Mouse (Mus musculus) adrenal gland, postnatal 36 days (tissue): ENCODE measurements around the gene Gm10663. TPM values are rescaled to one million over a fixed set of nuclear protein-coding genes. Genes with fewer than 3 reads are reported as not detected.

Experiments used
- DNase-seq, 2 experiments: peaks; one replicate each; pipeline ENCODE4 v3.0.0; 2021; ENCODE audit warnings: mixed read lengths in 1 of 2
- microRNA-seq: library from miRNA; unstranded; fragments of <30 nt; microRNA quantifications from one replicate; pipeline ENCODE4 v1.2.0, GENCODE M21; 2021
- total RNA-seq, 2 experiments: library from RNA; stranded (reverse); gene quantifications; 2 replicates each; pipeline ENCODE4 v1.2.3; 2021

Gm10663 gene
- total RNA-seq, 2 experiments from 2014 or later, result not detected

DNA sequence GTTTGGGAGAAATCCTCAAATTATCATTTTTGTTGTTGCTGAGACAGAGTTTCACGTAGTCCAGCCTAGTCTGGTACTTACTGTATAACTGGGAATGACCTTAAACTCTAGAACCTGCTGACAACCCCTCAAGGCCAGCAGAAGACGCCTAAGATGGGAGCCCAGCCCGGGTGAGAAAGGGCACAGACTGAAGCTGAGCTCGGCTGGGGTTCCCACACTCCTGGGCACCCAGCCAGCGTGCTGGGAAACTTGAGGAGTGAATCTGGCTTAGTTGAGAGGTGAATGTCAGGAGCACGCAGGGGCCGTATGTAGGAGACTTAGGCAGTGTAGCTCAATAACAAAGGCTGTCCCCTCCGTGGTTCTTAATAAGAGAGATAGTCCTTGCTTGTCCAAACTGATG is 12.9 kb downstream of the Gm10663 start:
- peak; percentile 15 to 47 for DNase-seq

GRCm38 (mm10) chr8:65088120-65088519 is 13.3 kb downstream of the Gm10663 start:
- no peak for DNase-seq

DNA sequence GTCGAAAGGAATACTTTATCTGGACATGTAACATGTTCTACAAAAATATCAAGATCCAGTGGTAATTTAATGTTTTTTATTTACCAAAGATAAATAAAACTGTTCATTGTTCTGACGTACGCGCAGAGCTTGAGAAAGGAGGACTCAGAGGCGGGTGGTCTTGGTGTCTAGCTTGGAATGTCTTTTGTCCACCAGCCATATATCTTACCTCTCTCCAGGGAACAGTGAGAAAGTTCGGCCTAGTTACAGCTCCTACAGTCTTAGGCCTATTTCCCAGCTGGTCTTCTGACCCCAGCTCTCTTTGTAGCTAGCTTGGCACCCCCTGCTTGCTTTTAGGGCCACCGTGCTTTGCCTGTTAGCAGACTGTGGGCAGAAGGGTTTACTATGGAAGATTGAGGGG is 14.9 kb downstream of the Gm10663 start:
- DNase-seq, result no peak

GRCm38 (mm10) chr8:65097760-65098415 is 23.1 kb downstream of the Gm10663 start:
- DNase-seq, result no peak

DNA sequence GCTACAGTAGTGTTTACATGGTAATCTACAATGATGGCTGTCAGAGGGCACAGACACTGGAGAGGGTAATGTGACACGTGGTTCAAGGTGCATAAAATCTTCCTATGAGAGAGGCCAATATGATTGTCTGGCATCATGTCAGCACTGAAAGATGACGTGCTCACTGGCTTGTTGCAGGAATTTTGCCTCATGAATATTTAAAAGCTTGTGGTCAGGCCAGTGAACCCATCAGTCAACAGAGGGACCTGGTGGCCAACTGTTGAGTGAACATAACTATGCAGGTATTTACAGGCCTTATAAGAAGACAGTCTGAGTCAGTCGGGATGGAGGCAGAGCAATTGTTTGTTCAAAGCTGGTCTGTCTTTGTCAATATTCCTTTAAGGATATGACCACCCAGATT is 24.9 kb downstream of the Gm10663 start:
- DNase-seq, result no peak

- DNase-seq, result no peak
These were observed 28.8 kb downstream of the Gm10663 start for GRCm38 (mm10) chr8:65103632-65104031.

DNA sequence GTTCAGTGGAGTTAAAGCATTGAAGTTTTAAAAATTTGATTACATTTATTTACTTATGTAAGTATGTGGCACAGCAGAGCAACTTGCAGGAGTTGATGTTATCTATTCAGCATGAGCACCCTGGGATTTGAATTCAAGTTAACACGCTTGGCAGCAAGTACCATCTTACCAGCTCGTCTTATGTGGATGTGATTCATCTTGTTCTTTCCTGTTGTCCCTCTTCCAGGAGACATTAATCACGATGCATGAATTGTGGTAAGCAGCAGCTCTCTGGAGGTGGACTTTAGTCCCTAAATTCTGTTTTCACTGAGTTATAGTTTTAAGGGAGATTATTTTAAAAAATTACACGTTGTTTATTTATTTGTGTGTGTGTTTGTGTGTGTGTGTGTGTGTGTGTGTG is 29.2 kb downstream of the Gm10663 start:
- DNase-seq, result no peak

GRCm38 (mm10) chr8:65107936-65108718 is 33.3 kb downstream of the Gm10663 start:
- DNase-seq, result no peak

DNA sequence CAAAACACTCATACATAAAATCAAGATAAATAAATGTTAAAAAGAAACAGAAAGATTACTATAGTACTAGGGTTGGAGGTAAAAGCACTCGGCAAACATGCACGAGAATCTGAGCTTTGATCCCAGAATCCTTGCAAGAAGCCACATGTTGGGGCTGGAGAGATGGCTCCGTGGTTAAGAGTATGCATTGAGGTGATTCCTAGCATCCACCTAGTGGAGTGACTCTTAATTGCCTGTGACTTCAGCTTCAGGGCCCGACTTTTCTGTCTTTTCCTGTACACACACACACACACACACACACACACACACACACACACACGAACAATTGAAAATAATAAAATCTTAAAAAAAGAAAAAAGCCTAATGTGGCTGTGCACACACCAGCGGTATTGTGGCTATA is 34.1 kb downstream of the Gm10663 start:
- DNase-seq, result no peak

GRCm38 (mm10) chr8:65110285-65110691 is 35.5 kb downstream of the Gm10663 start:
- DNase-seq, result peak; percentile 71 to 79

GRCm38 (mm10) chr8:65112092-65112491 is 37.3 kb downstream of the Gm10663 start:
- no peak for DNase-seq

DNA sequence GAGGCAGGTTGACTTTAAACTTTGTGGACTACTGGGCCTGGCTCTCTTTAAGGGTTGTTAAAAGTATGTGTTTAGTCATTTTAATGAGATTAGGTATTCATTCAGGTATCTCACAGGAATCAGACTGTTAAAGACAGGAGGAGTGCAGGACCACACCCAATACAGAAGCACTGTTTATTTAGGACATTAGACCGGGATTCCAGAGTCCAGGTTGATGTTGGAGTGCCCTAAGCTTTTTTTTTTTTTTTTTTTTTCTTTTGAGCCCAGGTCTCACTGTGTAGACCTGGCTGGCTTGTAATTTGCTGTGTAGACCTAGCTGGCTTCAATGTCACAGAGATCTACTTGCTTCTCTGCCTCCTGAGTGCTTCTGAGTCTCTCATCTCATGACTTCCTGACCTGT is 51.2 kb downstream of the Gm10663 start:
- DNase-seq, result no peak

DNA sequence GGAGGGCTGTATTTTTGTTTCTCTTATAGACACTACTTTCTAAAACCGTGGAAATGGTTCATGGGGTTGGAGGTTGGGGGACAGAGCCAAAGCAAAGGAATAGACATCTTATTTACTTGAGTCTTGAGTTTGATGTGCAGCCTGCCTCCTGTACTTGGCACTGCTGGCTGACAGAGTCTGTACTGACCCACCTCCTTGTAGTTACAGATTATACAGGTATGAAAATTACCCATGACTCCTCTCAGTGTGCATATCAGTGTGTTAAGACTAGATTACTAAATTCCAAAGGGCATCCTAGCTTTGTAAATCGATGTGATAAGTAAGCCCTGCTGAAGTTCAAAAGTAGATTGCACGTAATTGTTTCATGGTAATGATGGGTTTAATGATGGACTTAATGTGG is 51.6 kb downstream of the Gm10663 start:
- DNase-seq, result no peak

Small RNA genes lying within 50 kb of the gene (microRNA-seq; reads per million reads assigned to microRNA genes)
- not detected for gene Gm24333

Other genes starting within 250 kb of the Gm10663 start
- gene Klhl2, start 225.0 kb upstream of the Gm10663 start, total RNA-seq, result 10 to 100 TPM; 63.8 to 79.3 TPM
- gene Tmem192, start 127.8 kb upstream of the Gm10663 start, total RNA-seq, result 10 to 100 TPM; 41.4 to 73.4 TPM
- not detected for gene Trim75, start 87.2 kb upstream of the Gm10663 start, total RNA-seq
- gene Trim61, start 56.5 kb upstream of the Gm10663 start, total RNA-seq, result not detected
- not detected for gene Trim60, start 56.4 kb upstream of the Gm10663 start, total RNA-seq
- not detected for gene Apela, start 37.7 kb upstream of the Gm10663 start, total RNA-seq
- not detected for gene BC030870, start 54.5 kb downstream of the Gm10663 start, total RNA-seq